14 mouse cellular contexts compared by ENCODE assay signal in the genomic region with DNA sequence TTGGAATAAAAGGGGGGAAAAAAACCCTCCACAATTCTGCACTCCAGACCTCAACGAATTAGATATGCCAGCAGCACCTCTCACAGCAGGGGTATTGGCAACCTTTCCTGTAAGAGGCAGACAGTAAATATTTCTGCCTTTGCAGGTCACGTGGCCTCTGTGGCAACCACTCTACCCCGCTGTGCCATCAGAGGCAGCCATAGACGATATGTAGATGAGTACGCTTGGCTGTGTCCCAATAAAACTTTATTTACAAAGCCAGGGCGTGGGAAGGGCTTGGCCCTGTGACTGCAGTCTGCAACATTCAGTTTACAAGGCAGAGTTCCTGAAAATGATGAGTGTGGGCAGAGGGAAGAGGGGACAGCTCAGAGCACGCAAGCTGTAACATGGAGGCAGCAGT.
A peak's percentile ranks its signal among the peaks of the same experiment; 100 is the strongest.
DNase-seq lines count a peak whose midpoint lies in the region; ATAC-seq and TF ChIP-seq lines count a peak whose summit lies in the region.
"Had no signal": no experiment of that assay in that cellular context is flagged by ENCODE, and none has a peak within 500 bp of the region (broad histone marks: within the 10 kb centered on the region; RNA-seq: fewer than 3 reads in every experiment).

No protein-coding gene starts in this region.

- no peak for TF ChIP-seq CTCF in midbrain, postnatal 0 days (IDR thresholded peaks at IDR 0.05)

- no peaks in the 10 kb centered on the region for H3K36me3 ChIP-seq in midbrain, postnatal 0 days (ENCODE audit: insufficient read depth, low read length)
- H3K36me3 ChIP-seq in midbrain, embryonic 10.5 days = no peaks in the 10 kb centered on the region
- H3K36me3 ChIP-seq in neural tube, embryonic 14.5 days (ENCODE audit: control insufficient read depth, insufficient read depth, low read length) = no peaks in the 10 kb centered on the region
- H3K36me3 ChIP-seq in forebrain, embryonic 12.5 days (replicated peaks) = no peaks in the 10 kb centered on the region
- H3K36me3 ChIP-seq: intestine, embryonic 15.5 days had no signal

- no peak overlapping the region for H3K4me2 ChIP-seq in midbrain, postnatal 0 days (ENCODE audit: low read depth, low read length, poor library complexity, severe bottlenecking)
- no peak overlapping the region for H3K4me2 ChIP-seq in neural tube, embryonic 14.5 days (ENCODE audit: low read depth, low read length)
- no peak overlapping the region for H3K4me2 ChIP-seq in forebrain, embryonic 12.5 days
- H3K4me2 ChIP-seq: intestine, embryonic 15.5 days; midbrain, embryonic 11.5 days had no signal

- no peak overlapping the region for H3K4me3 ChIP-seq in midbrain, postnatal 0 days (ENCODE audit: low read depth, low read length)
- no peak overlapping the region for H3K4me3 ChIP-seq in midbrain, embryonic 10.5 days
- no peak overlapping the region for H3K4me3 ChIP-seq in neural tube, embryonic 14.5 days (ENCODE audit: low read depth, low read length)
- no peak overlapping the region for H3K4me3 ChIP-seq in forebrain, embryonic 12.5 days (replicated peaks)
- H3K4me3 ChIP-seq: intestine, embryonic 15.5 days had no signal

- no peaks in the 10 kb centered on the region for H3K4me1 ChIP-seq in midbrain, postnatal 0 days (ENCODE audit: insufficient read depth, low read length)
- H3K4me1 ChIP-seq in midbrain, embryonic 10.5 days = no peaks in the 10 kb centered on the region; the same call in 1 of the 2 replicates
- no peaks in the 10 kb centered on the region for H3K4me1 ChIP-seq in neural tube, embryonic 14.5 days (ENCODE audit: control insufficient read depth, insufficient read depth, low read length)
- H3K4me1 ChIP-seq in forebrain, embryonic 12.5 days = no peaks in the 10 kb centered on the region; the same call in 1 of the 2 replicates
- H3K4me1 ChIP-seq: intestine, embryonic 15.5 days had no signal

- H3K9me3 ChIP-seq in midbrain, postnatal 0 days (ENCODE audit: low read length) = no peaks in the 10 kb centered on the region
- no peaks in the 10 kb centered on the region for H3K9me3 ChIP-seq in midbrain, embryonic 10.5 days (replicated peaks)
- no peaks in the 10 kb centered on the region for H3K9me3 ChIP-seq in neural tube, embryonic 14.5 days (ENCODE audit: control insufficient read depth, low read length)
- H3K9me3 ChIP-seq in forebrain, embryonic 12.5 days = no peaks in the 10 kb centered on the region
- H3K9me3 ChIP-seq: intestine, embryonic 15.5 days had no signal

- ATAC-seq in midbrain, postnatal 0 days (ENCODE audit: low FRiP score) = no peak
- peak; percentile 66; the same call in 1 of the 2 replicates for ATAC-seq in neural tube, embryonic 14.5 days (ENCODE audit: low read depth)
- ATAC-seq in forebrain, embryonic 12.5 days (ENCODE audit: low FRiP score) = no peak
- ATAC-seq: forebrain, embryonic 16.5 days; intestine, embryonic 15.5 days had no signal

- no peaks in the 10 kb centered on the region for H3K27me3 ChIP-seq in midbrain, postnatal 0 days (ENCODE audit: insufficient read depth, low read length)
- H3K27me3 ChIP-seq in midbrain, embryonic 10.5 days (ENCODE audit: low read depth, poor library complexity, severe bottlenecking) = no peaks in the 10 kb centered on the region
- H3K27me3 ChIP-seq in neural tube, embryonic 14.5 days (ENCODE audit: control insufficient read depth, insufficient read depth, low read length) = no peaks in the 10 kb centered on the region
- H3K27me3 ChIP-seq in forebrain, embryonic 12.5 days = no peaks in the 10 kb centered on the region
- H3K27me3 ChIP-seq: intestine, embryonic 15.5 days had no signal

- H3K9ac ChIP-seq in midbrain, postnatal 0 days (replicated peaks; ENCODE audit: low read length, poor library complexity, severe bottlenecking) = no peak overlapping the region
- H3K9ac ChIP-seq in neural tube, embryonic 14.5 days (replicated peaks; ENCODE audit: low read depth, low read length) = no peak overlapping the region
- no peak overlapping the region for H3K9ac ChIP-seq in forebrain, embryonic 12.5 days
- H3K9ac ChIP-seq: intestine, embryonic 15.5 days had no signal

- WGBS in midbrain, postnatal 0 days = 64% methylated on average over 7 of the region's 7 CpGs
- 83% methylated on average over 7 of the region's 7 CpGs for WGBS in midbrain, embryonic 10.5 days
- 37% methylated on average over 7 of the region's 7 CpGs for WGBS in neural tube, embryonic 14.5 days
- 70% methylated on average over 7 of the region's 7 CpGs for WGBS in forebrain, embryonic 12.5 days

- peak; percentile 71 to 73 for DNase-seq in cerebellum, postnatal 10 days
- DNase-seq in cerebellum, adult 9-11 months = no peak
- peak; percentile 46 for DNase-seq in midbrain, postnatal 0 days (ENCODE audit: low spot score)
- no peak for DNase-seq in midbrain, embryonic 10.5 days (ENCODE audit: low spot score)
- DNase-seq in layer of hippocampus, postnatal 36 days = peak; percentile 28 to 50
- no peak for DNase-seq in kidney, adult 11 months
- DNase-seq: heart, adult 11 months; heart, postnatal 10 days; right cerebral cortex, postnatal 14 days had no signal

- no peak overlapping the region for H3K27ac ChIP-seq in midbrain, postnatal 0 days (ENCODE audit: low read depth, low read length)
- no peak overlapping the region for H3K27ac ChIP-seq in midbrain, embryonic 10.5 days (replicated peaks)
- no peak overlapping the region for H3K27ac ChIP-seq in neural tube, embryonic 14.5 days (ENCODE audit: low read depth, low read length)
- no peak overlapping the region for H3K27ac ChIP-seq in forebrain, embryonic 12.5 days
- H3K27ac ChIP-seq: intestine, embryonic 15.5 days had no signal

Comparison
In these comparisons a context has a peak if more than half of its experiments do, and no peak if none do; other contexts are left out.
1. DNase-seq: peak in cerebellum, postnatal 10 days (2 of 2), midbrain, postnatal 0 days (single experiment) and layer of hippocampus, postnatal 36 days (2 of 2); none in cerebellum, adult 9-11 months (single experiment), midbrain, embryonic 10.5 days (single experiment) and kidney, adult 11 months (single experiment).